Mouse (Mus musculus) right cerebral cortex, postnatal 25 days (tissue): ENCODE data around the gene Olfr790.
A peak's percentile ranks its signal among the peaks of the same experiment; 100 is the strongest.

Source experiments
- DNase-seq: peaks from one replicate; pipeline ENCODE4 v3.0.0; 2022

The Olfr790 gene

GRCm38 (mm10) chr10:129498192-129498591 is at the start of gene Olfr790:
Gene Olfr790, plus strand, starts transcription at chr10:129498492.
- no peak for DNase-seq

- DNase-seq = no peak
Measured at GRCm38 (mm10) chr10:129461562-129461961, 36.7 kb upstream of the Olfr790 start, which contains the start of gene Olfr787. Gene Olfr787, plus strand, starts transcription at chr10:129461862.

- no peak for DNase-seq
Measured at GRCm38 (mm10) chr10:129470698-129471097, 27.6 kb upstream of the Olfr790 start, which contains the start of gene Olfr788. Gene Olfr788, plus strand, starts transcription at chr10:129470998.

GRCm38 (mm10) chr10:129473256-129473655 is 25.0 kb upstream of the Olfr790 start:
- DNase-seq = no peak

- no peak for DNase-seq
Measured at GRCm38 (mm10) chr10:129473723-129474122, 24.6 kb upstream of the Olfr790 start.

- no peak for DNase-seq
Measured at GRCm38 (mm10) chr10:129484452-129484851, 13.8 kb upstream of the Olfr790 start, which contains the start of gene Olfr789. Gene Olfr789, plus strand, starts transcription at chr10:129484752.

GRCm38 (mm10) chr10:129490101-129490500 is 8.2 kb upstream of the Olfr790 start:
- peak; percentile 7 for DNase-seq

GRCm38 (mm10) chr10:129521492-129521891 is 23.2 kb downstream of the Olfr790 start, which contains the start of gene Olfr791:
Gene Olfr791, plus strand, starts transcription at chr10:129521792.
- no peak for DNase-seq

GRCm38 (mm10) chr10:129538862-129539261 is 40.6 kb downstream of the Olfr790 start, which contains the start of gene Olfr792:
Gene Olfr792, plus strand, starts transcription at chr10:129539162.
- no peak for DNase-seq

GRCm38 (mm10) chr10:129549354-129549753 is 51.1 kb downstream of the Olfr790 start:
- peak; percentile 4 for DNase-seq
